Mouse (Mus musculus) MEL (cell line): ENCODE data around the gene Gm49711. TPM values are rescaled to one million over a fixed set of nuclear protein-coding genes. Genes with fewer than 3 reads are reported as not detected.

Source experiments
- DNase-seq: peaks from one replicate; pipeline ENCODE4 v3.0.0; 2011; ENCODE audit warnings: low read depth, low spot score
- H3K27ac ChIP-seq: 2 replicates; pipeline ENCODE4 v1.5.1; 2012; ENCODE audit warnings: low read depth, mild to moderate bottlenecking, control low read depth, low read length, moderate library complexity; ENCODE audit not compliant: control insufficient read depth
- H3K27me3 ChIP-seq, 2 experiments: fragments of 150-350 bp in 1 of 2; sonication (generic) in 1 of 2; 2 replicates each; pipeline ENCODE4 v1.6.1; 2012; ENCODE audit warnings: low read length in 2 of 2, mild to moderate bottlenecking in 2 of 2, improper control_type of control experiment in 1 of 2, moderate library complexity in 1 of 2; ENCODE audit not compliant: insufficient read depth in 2 of 2, control insufficient read depth in 1 of 2
- H3K36me3 ChIP-seq, 2 experiments: 2 replicates each; pipeline ENCODE4 v1.6.1; 2012 to 2014; ENCODE audit warnings: low read length in 2 of 2, improper control_type of control experiment in 1 of 2, inconsistent platforms in 1 of 2, mild to moderate bottlenecking in 1 of 2; ENCODE audit not compliant: insufficient read depth in 2 of 2, control insufficient read depth in 1 of 2
- H3K4me1 ChIP-seq, 2 experiments: fragments of 150-350 bp in 1 of 2; sonication (generic) in 1 of 2; 2 replicates each; pipeline ENCODE4 v1.6.1; 2012; ENCODE audit warnings: low read length in 2 of 2, improper control_type of control experiment in 1 of 2, mild to moderate bottlenecking in 1 of 2; ENCODE audit not compliant: insufficient read depth in 2 of 2, control insufficient read depth in 1 of 2
- H3K4me3 ChIP-seq, 2 experiments: fragments of 150-350 bp in 1 of 2; sonication (generic) in 1 of 2; 2 replicates each; pipeline ENCODE4 v1.5.1; 2012; ENCODE audit warnings: low read depth in 2 of 2, low read length in 2 of 2, mild to moderate bottlenecking in 2 of 2, moderate library complexity in 2 of 2, control low read depth in 1 of 2, improper control_type of control experiment in 1 of 2; ENCODE audit not compliant: control insufficient read depth in 1 of 2, insufficient read depth in 1 of 2
- H3K79me2 ChIP-seq: 2 replicates; pipeline ENCODE4 v1.6.1; 2012; ENCODE audit warnings: mild to moderate bottlenecking, low read length, moderate library complexity; ENCODE audit not compliant: control insufficient read depth, poor library complexity, insufficient read depth
- H3K9ac ChIP-seq: 2 replicates; pipeline ENCODE4 v1.6.1; 2012; ENCODE audit warnings: low read depth, mild to moderate bottlenecking, control low read depth, low read length, moderate library complexity; ENCODE audit not compliant: control insufficient read depth, poor library complexity, severe bottlenecking
- H3K9me3 ChIP-seq: fragments of 150-350 bp; sonication (generic); replicated peaks from 2 replicates; pipeline ENCODE4 v1.6.1; 2012; ENCODE audit warnings: mild to moderate bottlenecking, low read length, improper control_type of control experiment, moderate library complexity; ENCODE audit not compliant: insufficient read depth
- CHD1 ChIP-seq: IDR thresholded peaks from 2 replicates; pipeline ENCODE4 v1.6.1; 2012; ENCODE audit warnings: low read depth, mild to moderate bottlenecking, inconsistent platforms, low read length, improper control_type of control experiment
- GABPA ChIP-seq: IDR thresholded peaks from 2 replicates; pipeline ENCODE4 v1.6.1; 2012; ENCODE audit warnings: low read depth, mild to moderate bottlenecking, inconsistent platforms, low read length, improper control_type of control experiment, moderate library complexity
- GATA1 ChIP-seq: IDR thresholded peaks from 2 replicates; pipeline ENCODE4 v1.6.1; 2011; ENCODE audit warnings: low read depth, low read length, improper control_type of control experiment
- HCFC1 ChIP-seq: IDR thresholded peaks from 2 replicates; pipeline ENCODE4 v1.6.1; 2012; ENCODE audit warnings: low read depth, mild to moderate bottlenecking, inconsistent platforms, low read length, improper control_type of control experiment, moderate library complexity
- JUND ChIP-seq: IDR thresholded peaks from 2 replicates; pipeline ENCODE4 v1.6.1; 2011; ENCODE audit warnings: low read depth, mild to moderate bottlenecking, improper control_type of control experiment, low read length
- MAFK ChIP-seq: IDR thresholded peaks from 2 replicates; pipeline ENCODE4 v1.6.1; 2011; ENCODE audit warnings: low read depth, mild to moderate bottlenecking, low read length, improper control_type of control experiment, borderline replicate concordance
- MAX ChIP-seq: IDR thresholded peaks from 2 replicates; pipeline ENCODE4 v1.6.1; 2011; ENCODE audit warnings: low read length, improper control_type of control experiment
- MAZ ChIP-seq: IDR thresholded peaks from 2 replicates; pipeline ENCODE4 v1.6.1; 2012; ENCODE audit warnings: low read depth, mild to moderate bottlenecking, inconsistent platforms, low read length, improper control_type of control experiment
- MYC ChIP-seq: IDR thresholded peaks from 2 replicates; pipeline ENCODE4 v1.6.1; 2011; ENCODE audit warnings: low read depth, mild to moderate bottlenecking, low read length, improper control_type of control experiment, moderate library complexity
- NELFE ChIP-seq: IDR thresholded peaks from 2 replicates; pipeline ENCODE4 v1.6.1; 2011; ENCODE audit warnings: low read depth, low read length, improper control_type of control experiment
- NRF1 ChIP-seq: IDR thresholded peaks from 2 replicates; pipeline ENCODE4 v1.6.1; 2014; ENCODE audit warnings: low read depth, mild to moderate bottlenecking, inconsistent platforms, low read length, improper control_type of control experiment, moderate library complexity; ENCODE audit not compliant: poor library complexity, insufficient read depth, severe bottlenecking
- POLR2AphosphoS2 ChIP-seq: IDR thresholded peaks from 2 replicates; pipeline ENCODE4 v1.6.1; 2011; ENCODE audit warnings: low read length, improper control_type of control experiment
- POLR2AphosphoS5 ChIP-seq: IDR thresholded peaks from 2 replicates; pipeline ENCODE4 v1.6.1; 2012; ENCODE audit warnings: low read depth, borderline replicate concordance, mild to moderate bottlenecking, inconsistent platforms, low read length, moderate library complexity, mixed read lengths
- SMC3 ChIP-seq: IDR thresholded peaks from 2 replicates; pipeline ENCODE4 v1.6.1; 2011; ENCODE audit warnings: low read depth, low read length, improper control_type of control experiment
- TAL1 ChIP-seq: IDR thresholded peaks from 2 replicates; pipeline ENCODE4 v1.6.1; 2012; ENCODE audit warnings: mild to moderate bottlenecking, inconsistent platforms, low read length, moderate library complexity, mixed read lengths
- TBP ChIP-seq: IDR thresholded peaks from 2 replicates; pipeline ENCODE4 v1.8.0; 2011; ENCODE audit warnings: low read depth, low read length, improper control_type of control experiment
- UBTF ChIP-seq: IDR thresholded peaks from 2 replicates; pipeline ENCODE4 v1.6.1; 2012; ENCODE audit warnings: low read depth, mild to moderate bottlenecking, inconsistent platforms, low read length, improper control_type of control experiment, moderate library complexity, borderline replicate concordance; ENCODE audit not compliant: insufficient read depth
- USF2 ChIP-seq, 2 experiments: IDR thresholded peaks; 2 replicates each; pipeline ENCODE4 v1.6.1; 2011 to 2012; ENCODE audit warnings: improper control_type of control experiment in 2 of 2, low read length in 2 of 2, borderline replicate concordance in 1 of 2, inconsistent platforms in 1 of 2, low read depth in 1 of 2, mild to moderate bottlenecking in 1 of 2; ENCODE audit not compliant: insufficient read depth in 1 of 2
- ZC3H11A ChIP-seq: IDR thresholded peaks from 2 replicates; pipeline ENCODE4 v1.6.1; 2012; ENCODE audit warnings: low read depth, mild to moderate bottlenecking, inconsistent platforms, low read length, improper control_type of control experiment
- polyA plus RNA-seq, 2 experiments: library from polyadenylated mRNA; stranded (reverse) in 1 of 2; unstranded in 1 of 2; fragments of >175 nt in 1 of 2; fragments of >200 nt in 1 of 2; gene quantifications; 2 replicates each; pipeline versions ENCODE4 v1.2.1 to v1.2.4; 2012; ENCODE audit warnings: low replicate concordance in 2 of 2, low read depth in 1 of 2; ENCODE audit not compliant: insufficient read length in 2 of 2, insufficient read depth in 1 of 2, missing spikeins in 1 of 2
- total RNA-seq: library from RNA; depleted of rRNA; stranded (reverse); fragments of 300-350 nt; gene quantifications from 2 replicates; pipeline ENCODE4 v1.2.3, GENCODE M21; 2012

Gene Gm49711
- total and polyA plus RNA-seq, 3 experiments: not detected

- no peaks in the 10 kb centered on the region for H3K36me3 ChIP-seq
- no peak overlapping the region for H3K9ac ChIP-seq
- no peak overlapping the region for H3K27ac ChIP-seq
- no peaks in the 10 kb centered on the region for H3K9me3 ChIP-seq
- H3K4me3 ChIP-seq: no peak overlapping the region
- no peak for TF ChIP-seq HCFC1
- no peak for TF ChIP-seq UBTF
- TF ChIP-seq TAL1: no peak
- no peak for TF ChIP-seq SMC3
- TF ChIP-seq USF2 (IDR thresholded peaks at IDR 0.05; ENCODE audit: borderline replicate concordance in 1 of 2, insufficient read depth in 1 of 2, low read depth in 1 of 2, low read length in 2 of 2): no peak
- TF ChIP-seq MYC: no peak
- no peak for TF ChIP-seq MAFK
- no peak for TF ChIP-seq ZC3H11A
- no peak for TF ChIP-seq POLR2AphosphoS5
- DNase-seq: no peak
- H3K27me3 ChIP-seq: no peaks in the 10 kb centered on the region; a peak in 3 of 4 replicates
- H3K79me2 ChIP-seq: no peaks in the 10 kb centered on the region
- no peaks in the 10 kb centered on the region for H3K4me1 ChIP-seq
Measured at GRCm38 (mm10) chr16:92158461-92159091, 100.5 kb downstream of the Gm49711 start.

GRCm38 (mm10) chr16:92159114-92159513 is 101.0 kb downstream of the Gm49711 start:
- H3K27me3 ChIP-seq: no peaks in the 10 kb centered on the region; a peak in 4 of 4 replicates
- no peak overlapping the region for H3K27ac ChIP-seq
- no peaks in the 10 kb centered on the region for H3K79me2 ChIP-seq
- DNase-seq: no peak
- H3K9ac ChIP-seq: no peak overlapping the region
- TF ChIP-seq GABPA (no peak), TAL1 (no peak), GATA1 (no peak)
- no peaks in the 10 kb centered on the region for H3K9me3 ChIP-seq
- H3K36me3 ChIP-seq: no peaks in the 10 kb centered on the region
- no peaks in the 10 kb centered on the region for H3K4me1 ChIP-seq
- no peak overlapping the region for H3K4me3 ChIP-seq

GRCm38 (mm10) chr16:92162289-92162688 is 104.2 kb downstream of the Gm49711 start:
- Histone ChIP-seq H3K9me3 (no peaks in the 10 kb centered on the region), H3K79me2 (no peaks in the 10 kb centered on the region), H3K27ac (no peak overlapping the region), H3K4me1 (no peaks in the 10 kb centered on the region), H3K27me3 (peaks cover 3 to 5% of the 10 kb centered on the region in 2 experiments), H3K4me3 (no peak overlapping the region), H3K9ac (no peak overlapping the region), H3K36me3 (no peaks in the 10 kb centered on the region)
- no peak for DNase-seq
- TF ChIP-seq NELFE: no peak
- no peak for TF ChIP-seq NRF1
- no peak for TF ChIP-seq JUND
- TF ChIP-seq MAX: no peak
- no peak for TF ChIP-seq POLR2AphosphoS2
- TF ChIP-seq MAZ: no peak
- TF ChIP-seq SMC3: no peak
- TF ChIP-seq TBP: no peak
- no peak for TF ChIP-seq TAL1
- TF ChIP-seq GABPA: no peak
- TF ChIP-seq CHD1: no peak
